Comparison of ENCODE assay signal across 8 mouse cellular contexts in genomic region chr15:89212495-89212894, GRCm38 (mm10). TPM values are rescaled to one million over a fixed set of nuclear protein-coding genes. Genes with fewer than 3 reads are reported as not detected.
DNase-seq lines count a peak whose midpoint lies in the region; ATAC-seq and TF ChIP-seq lines count a peak whose summit lies in the region.

No protein-coding gene starts in this region.

- DNase-seq in CH12.LX (ENCODE audit: extremely low read depth): no peak
- peak; percentile 24 for DNase-seq in forebrain, embryonic 14.5 days (ENCODE audit: low spot score)
- DNase-seq in ovary, postnatal 10 days (ENCODE audit: low spot score): no peak
- no peak for DNase-seq in ovary, adult 18-20 months (ENCODE audit: low spot score)
- DNase-seq in adrenal gland, postnatal 10 days: no peak

- H3K4me1 ChIP-seq in erythroblast, embryonic 14.5 days (ENCODE audit: control insufficient read depth): peaks cover 69% of the 10 kb centered on the region
- peaks cover 9 to 36% of the 10 kb centered on the region in 2 experiments; a peak in 3 of 4 replicates for H3K4me1 ChIP-seq in CH12.LX (ENCODE audit: control insufficient read depth in 1 of 2, insufficient read depth in 2 of 2)
- peaks cover 15% of the 10 kb centered on the region for H3K4me1 ChIP-seq in forebrain, embryonic 14.5 days (ENCODE audit: control insufficient read depth, insufficient read depth, low read length)
- peaks cover 67% of the 10 kb centered on the region for H3K4me1 ChIP-seq in liver, embryonic 15.5 days (replicated peaks)

- no peaks in the 10 kb centered on the region for H3K27me3 ChIP-seq in erythroblast, embryonic 14.5 days (ENCODE audit: control insufficient read depth)
- H3K27me3 ChIP-seq in CH12.LX (replicated peaks): peaks cover 2% of the 10 kb centered on the region
- H3K27me3 ChIP-seq in forebrain, embryonic 14.5 days (replicated peaks; ENCODE audit: control insufficient read depth, insufficient read depth, low read length): no peaks in the 10 kb centered on the region
- no peaks in the 10 kb centered on the region for H3K27me3 ChIP-seq in liver, embryonic 15.5 days

- peaks cover 4% of the 10 kb centered on the region for H3K9me3 ChIP-seq in erythroblast, embryonic 14.5 days (ENCODE audit: control insufficient read depth, low read length)
- peaks cover 4% of the 10 kb centered on the region for H3K9me3 ChIP-seq in CH12.LX (replicated peaks; ENCODE audit: low read length)
- no peaks in the 10 kb centered on the region for H3K9me3 ChIP-seq in forebrain, embryonic 14.5 days (replicated peaks; ENCODE audit: control insufficient read depth, low read length)
- no peaks in the 10 kb centered on the region for H3K9me3 ChIP-seq in liver, embryonic 15.5 days (replicated peaks)

- TF ChIP-seq RAD21 in CH12.LX (IDR thresholded peaks at IDR 0.05; ENCODE audit: low read depth, low read length): no peak

- H3K4me3 ChIP-seq in erythroblast, embryonic 14.5 days (replicated peaks): peak overlapping the region; percentile 100
- H3K4me3 ChIP-seq in CH12.LX (replicated peaks in 1 of 3; ENCODE audit: low read depth in 2 of 3, low read length in 2 of 3, poor library complexity in 1 of 3): peak overlapping the region in 1 of 3 experiments; percentile 91
- peak overlapping the region; percentile 99 for H3K4me3 ChIP-seq in forebrain, embryonic 14.5 days (ENCODE audit: low read depth, low read length)
- H3K4me3 ChIP-seq in liver, embryonic 15.5 days (replicated peaks): peak overlapping the region; percentile 100

- H3K27ac ChIP-seq in CH12.LX (ENCODE audit: insufficient read depth, low read depth): no peak overlapping the region
- peak overlapping the region; percentile 89; the same call in 1 of the 2 replicates for H3K27ac ChIP-seq in forebrain, embryonic 14.5 days (ENCODE audit: low read depth, low read length)
- H3K27ac ChIP-seq in liver, embryonic 15.5 days (replicated peaks): peak overlapping the region; percentile 97

- 48% methylated on average over 6 of the region's 6 CpGs for WGBS in forebrain, embryonic 14.5 days
- 57% methylated on average over 6 of the region's 6 CpGs for whole genome bisulfite sequencing in liver, embryonic 15.5 days (ENCODE audit: insufficient replicate concordance)

- H3K36me3 ChIP-seq in erythroblast, embryonic 14.5 days (ENCODE audit: control insufficient read depth): peaks cover 33% of the 10 kb centered on the region
- H3K36me3 ChIP-seq in CH12.LX (replicated peaks in 1 of 2; ENCODE audit: control insufficient read depth in 1 of 2, insufficient read depth in 1 of 2, low read length in 1 of 2): peaks cover 0 to 16% of the 10 kb centered on the region in 2 experiments
- H3K36me3 ChIP-seq in forebrain, embryonic 14.5 days (ENCODE audit: control insufficient read depth, insufficient read depth, low read length): peaks cover 12% of the 10 kb centered on the region
- H3K36me3 ChIP-seq in liver, embryonic 15.5 days (replicated peaks): peaks cover 6% of the 10 kb centered on the region

- peak overlapping the region; percentile 98; the same call in 1 of the 2 replicates for H3K9ac ChIP-seq in CH12.LX (ENCODE audit: insufficient read depth, low read depth)
- H3K9ac ChIP-seq in forebrain, embryonic 14.5 days (ENCODE audit: low read length): peak overlapping the region; percentile 99
- H3K9ac ChIP-seq in liver, embryonic 15.5 days: peak overlapping the region; percentile 100

- dilution Hi-C loops in CH12.LX (cut with MboI; ENCODE audit: extremely low pct_ligation_motif_present, extremely low pct_unique_long_range_greater_than_20kb, low sequenced_read_pairs): no loop called here

- no peak for ATAC-seq in erythroblast, adult 5-6 weeks (replicated peaks; ENCODE audit: low FRiP score, poor library complexity, severe bottlenecking)
- no peak for ATAC-seq in forebrain, embryonic 14.5 days
- no peak for ATAC-seq in liver, embryonic 15.5 days (ENCODE audit: insufficient read depth)

- no peak for TF ChIP-seq EP300 in CH12.LX (IDR thresholded peaks at IDR 0.05; ENCODE audit: low read length)

- TF ChIP-seq POLR2A in CH12.LX (IDR thresholded peaks at IDR 0.05; ENCODE audit: low read depth, low read length): no peak

- peak overlapping the region; percentile 48 for H3K4me2 ChIP-seq in CH12.LX (ENCODE audit: insufficient read depth, low read depth, poor library complexity, severe bottlenecking)
- peak overlapping the region; percentile 65 for H3K4me2 ChIP-seq in forebrain, embryonic 14.5 days (ENCODE audit: low read length)
- peak overlapping the region; percentile 77 for H3K4me2 ChIP-seq in liver, embryonic 15.5 days

- in situ Hi-C loops in CH12.LX (cut with MboI; ENCODE audit: low pct_ligation_motif_present, low pct_unique_long_range_greater_than_20kb, low sequenced_read_pairs): loop anchor here (25.0 kb wide), 1 partner anchor 250 kb away; the partner anchor contains the start of gene Ttll8

- H3K79me2 ChIP-seq in CH12.LX (replicated peaks; ENCODE audit: control insufficient read depth, extremely low read depth, insufficient read depth, poor library complexity, severe bottlenecking): peaks cover 13% of the 10 kb centered on the region

- no peak for TF ChIP-seq CTCF in CH12.LX (conservative IDR thresholded peaks at IDR 0.05 in 1 of 2, IDR thresholded peaks at IDR 0.05 in 1 of 2; ENCODE audit: low read depth in 2 of 2, low read length in 2 of 2)

TF ChIP-seq in CH12.LX, 34 proteins besides CTCF, POLR2A, EP300 and RAD21:
- TF ChIP-seq KAT2A (IDR thresholded peaks at IDR 0.05; ENCODE audit: insufficient replicate concordance, low read length) (no peak), JUND (conservative IDR thresholded peaks at IDR 0.05; ENCODE audit: low read depth, low read length) (no peak), ZC3H11A (IDR thresholded peaks at IDR 0.05; ENCODE audit: low read depth, low read length) (no peak), USF1 (IDR thresholded peaks at IDR 0.05; ENCODE audit: low read depth, low read length) (no peak), MAFK (IDR thresholded peaks at IDR 0.05; ENCODE audit: insufficient replicate concordance, low read length) (no peak), RCOR1 (conservative IDR thresholded peaks at IDR 0.05; ENCODE audit: low read depth, low read length) (no peak), NELFE (IDR thresholded peaks at IDR 0.05; ENCODE audit: low read depth, low read length) (no peak), HCFC1 (IDR thresholded peaks at IDR 0.05; ENCODE audit: low read depth, low read length) (no peak), SMC3 (IDR thresholded peaks at IDR 0.05; ENCODE audit: low read depth, low read length) (no peak), ZMIZ1 (IDR thresholded peaks at IDR 0.05; ENCODE audit: low read depth, low read length) (no peak), TCF12 (IDR thresholded peaks at IDR 0.05; ENCODE audit: low read depth, low read length) (no peak), BHLHE40 (IDR thresholded peaks at IDR 0.05; ENCODE audit: low read depth, low read length) (no peak), MEF2A (IDR thresholded peaks at IDR 0.05; ENCODE audit: borderline replicate concordance, low read depth, low read length) (no peak), IRF4 (IDR thresholded peaks at IDR 0.05; ENCODE audit: low read depth, low read length) (no peak), POLR2AphosphoS2 (IDR thresholded peaks at IDR 0.05; ENCODE audit: low read depth, low read length) (no peak), CHD2 (IDR thresholded peaks at IDR 0.05; ENCODE audit: low read length) (no peak)

RNA-seq across cellular contexts. Expression of gene Ppp6r2, which starts 1.1 kb away (rescaled TPM):
- 9.5 and 14.5 TPM in 2 replicates for polyA plus RNA-seq in erythroblast, embryonic 14.5 days (2012)
- 18.1 and 19.6 TPM in 2 replicates for total RNA-seq in erythroblast, adult 5-6 weeks (2015; ENCODE audit: low replicate concordance)
- 26.2 and 47.5 TPM in 2 replicates for total RNA-seq in erythroblast, adult 5-6 weeks (2017; ENCODE audit: low replicate concordance)
- total RNA-seq in CH12.LX (2012; rRNA removed): 10.0 and 14.7 TPM in 2 replicates
- 5.8 and 8.7 TPM in 2 replicates for total RNA-seq in CH12.LX (2014; rRNA removed)
- 6.8 and 10.3 TPM in 2 replicates for polyA plus RNA-seq in CH12.LX (2012; ENCODE audit: insufficient read length, low read depth)
- 69.4 and 77.1 TPM in 2 replicates for polyA plus RNA-seq in forebrain, embryonic 14.5 days (2014; fragmentation: Nextera tagmentation; extraction: Ambion mirVana)
- 14.9 and 16.3 TPM in 2 replicates for polyA plus RNA-seq in liver, embryonic 15.5 days (2015; fragmentation: Nextera tagmentation; extraction: Ambion mirVana)
- total RNA-seq in adrenal gland, postnatal 10 days (2021): 10 to 100 TPM; 41.8 to 52.0 TPM

RNA-seq across cellular contexts. Expression of gene Dennd6b, which starts 16.2 kb away (rescaled TPM):
- 0.62 and 0.88 TPM in 2 replicates for polyA plus RNA-seq in erythroblast, embryonic 14.5 days (2012)
- total RNA-seq in erythroblast, adult 5-6 weeks (2015; ENCODE audit: low replicate concordance): not detected in 2 replicates
- 0.84 and 1.7 TPM in 2 replicates for total RNA-seq in erythroblast, adult 5-6 weeks (2017; ENCODE audit: low replicate concordance)
- total RNA-seq in CH12.LX (2012; rRNA removed) (6.6 and 9.0 TPM in 2 replicates), CH12.LX (2014; rRNA removed) (4.1 and 4.5 TPM in 2 replicates)
- polyA plus RNA-seq in CH12.LX (2012; ENCODE audit: insufficient read length, low read depth): 8.8 and 9.1 TPM in 2 replicates
- polyA plus RNA-seq in forebrain, embryonic 14.5 days (2014; fragmentation: Nextera tagmentation; extraction: Ambion mirVana): 39.0 and 49.2 TPM in 2 replicates
- polyA plus RNA-seq in liver, embryonic 15.5 days (2015; fragmentation: Nextera tagmentation; extraction: Ambion mirVana): 3.3 and 3.5 TPM in 2 replicates
- 1 to 10 TPM; 4.7 to 7.4 TPM for total RNA-seq in adrenal gland, postnatal 10 days (2021)

RNA-seq across cellular contexts. Expression of gene Plxnb2, which starts 31.9 kb away (rescaled TPM):
- polyA plus RNA-seq in erythroblast, embryonic 14.5 days (2012): 0.86 and 1.1 TPM in 2 replicates
- total RNA-seq in erythroblast, adult 5-6 weeks (2015; ENCODE audit: low replicate concordance): 9.6 and 14.2 TPM in 2 replicates
- 4.9 and 6.9 TPM in 2 replicates for total RNA-seq in erythroblast, adult 5-6 weeks (2017; ENCODE audit: low replicate concordance)
- 40.1 and 51.5 TPM in 2 replicates for total RNA-seq in CH12.LX (2012; rRNA removed)
- 2.7 and 2.9 TPM in 2 replicates for total RNA-seq in CH12.LX (2014; rRNA removed)
- 4.3 and 4.5 TPM in 2 replicates for polyA plus RNA-seq in CH12.LX (2012; ENCODE audit: insufficient read length, low read depth)
- polyA plus RNA-seq in forebrain, embryonic 14.5 days (2014; fragmentation: Nextera tagmentation; extraction: Ambion mirVana): 101 TPM in 2 replicates
- polyA plus RNA-seq in liver, embryonic 15.5 days (2015; fragmentation: Nextera tagmentation; extraction: Ambion mirVana): 22.3 and 30.1 TPM in 2 replicates
- 100 to 1,000 TPM in 1 of 2 experiments, 10 to 100 TPM in 1; 96.8 to 105 TPM for total RNA-seq in adrenal gland, postnatal 10 days (2021)
